Mouse (Mus musculus): ENCODE measurements at regions not wholly inside any gene's neighbourhood (a gene's known extent, or its start where the extent isn't known, plus 50 kb on each side); places are given as distances from the start of the nearest gene placed in this dataset.

- no peak overlapping the region for H3K4me3 ChIP-seq (ENCODE audit: low read length)
- no peaks in the 10 kb centered on the region for H3K36me3 ChIP-seq (ENCODE audit: control insufficient read depth, insufficient read depth)
- H3K27ac ChIP-seq (ENCODE audit: low read length) = no peak overlapping the region
- 84% methylated on average over 4 of the region's 4 CpGs for WGBS
- no peak overlapping the region for H3K4me2 ChIP-seq (ENCODE audit: low read depth, low read length)
- no peaks in the 10 kb centered on the region for H3K27me3 ChIP-seq (ENCODE audit: control insufficient read depth, insufficient read depth, low read length)
- H3K9me3 ChIP-seq (replicated peaks; ENCODE audit: control insufficient read depth, low read length) = no peaks in the 10 kb centered on the region
- H3K9ac ChIP-seq (ENCODE audit: low read length) = no peak overlapping the region
- no peaks in the 10 kb centered on the region for H3K4me1 ChIP-seq (ENCODE audit: control insufficient read depth, insufficient read depth, low read length)
- no peak for ATAC-seq (replicated peaks; ENCODE audit: extremely low read depth, insufficient read depth, low FRiP score)
Measured at GRCm38 (mm10) chr1:94149958-94150357, 97.6 kb upstream of the Pdcd1 start.

DNA sequence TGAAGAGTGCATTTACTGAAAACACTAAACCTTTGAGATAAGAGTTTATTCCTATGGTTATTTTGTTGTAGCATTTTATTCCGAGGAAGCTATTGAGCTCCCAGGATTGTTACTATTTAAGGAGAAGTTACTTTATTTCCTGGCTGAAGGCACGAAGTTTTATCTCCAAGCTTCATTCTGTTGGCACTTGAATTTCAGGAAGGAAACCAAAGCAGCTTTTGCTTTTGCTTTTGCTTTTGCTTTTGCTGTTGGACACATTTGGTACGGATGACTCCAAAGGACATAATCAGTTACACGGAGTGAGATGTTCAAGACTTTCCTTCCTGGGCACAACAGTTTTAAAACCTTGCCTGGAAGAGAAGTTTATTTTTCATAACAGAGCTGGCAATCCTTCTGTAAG lies 94.7 kb upstream of the Pdcd1 start:
- Histone ChIP-seq H3K4me1 (ENCODE audit: control insufficient read depth, insufficient read depth, low read length) (no peaks in the 10 kb centered on the region), H3K36me3 (ENCODE audit: control insufficient read depth, insufficient read depth) (no peaks in the 10 kb centered on the region), H3K9me3 (replicated peaks; ENCODE audit: control insufficient read depth, low read length) (0 out of 2 replicates have a peak, but pooled peaks cover 3% of the 10 kb centered on the region), H3K9ac (ENCODE audit: low read length) (no peak overlapping the region), H3K4me3 (ENCODE audit: low read length) (no peak overlapping the region; the same call in 1 of the 2 replicates), H3K4me2 (ENCODE audit: low read depth, low read length) (peak overlapping the region; percentile 10), H3K27ac (ENCODE audit: low read length) (no peak overlapping the region), H3K27me3 (ENCODE audit: control insufficient read depth, insufficient read depth, low read length) (no peaks in the 10 kb centered on the region)
- no peak for ATAC-seq (replicated peaks; ENCODE audit: extremely low read depth, insufficient read depth, low FRiP score)
- 39% methylated on average over 4 of the region's 4 CpGs for WGBS

DNA sequence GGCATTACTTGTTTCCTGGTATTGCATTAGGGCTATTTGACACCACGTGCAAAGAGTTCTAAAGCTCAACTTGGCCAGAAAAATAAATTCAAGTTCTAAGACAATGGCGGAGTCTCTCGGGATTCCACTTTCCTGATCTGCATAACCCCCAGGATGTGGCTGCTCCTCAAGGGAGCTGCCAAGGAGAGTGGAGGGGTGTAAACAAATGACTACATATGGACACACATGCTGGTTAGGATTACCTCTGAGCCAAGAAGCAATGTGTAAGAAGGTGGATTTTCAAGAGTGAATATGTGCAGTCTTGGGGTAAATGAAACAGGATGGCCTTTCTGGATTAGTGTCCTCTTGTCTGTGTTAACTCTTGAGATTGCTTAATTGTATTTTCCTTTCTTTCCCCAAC lies 88.2 kb upstream of the Pdcd1 start:
- ATAC-seq (replicated peaks; ENCODE audit: extremely low read depth, insufficient read depth, low FRiP score) = no peak
- no peak overlapping the region for H3K4me3 ChIP-seq (ENCODE audit: low read length)
- H3K27ac ChIP-seq (ENCODE audit: low read length) = no peak overlapping the region
- no peak overlapping the region for H3K9ac ChIP-seq (ENCODE audit: low read length)
- no peaks in the 10 kb centered on the region for H3K36me3 ChIP-seq (ENCODE audit: control insufficient read depth, insufficient read depth)
- WGBS = 68% methylated on average over 3 of the region's 3 CpGs
- H3K4me2 ChIP-seq (ENCODE audit: low read depth, low read length) = no peak overlapping the region
- no peaks in the 10 kb centered on the region for H3K27me3 ChIP-seq (ENCODE audit: control insufficient read depth, insufficient read depth, low read length)
- 0 out of 2 replicates have a peak, but pooled peaks cover 3% of the 10 kb centered on the region for H3K9me3 ChIP-seq (replicated peaks; ENCODE audit: control insufficient read depth, low read length)
- no peaks in the 10 kb centered on the region for H3K4me1 ChIP-seq (ENCODE audit: control insufficient read depth, insufficient read depth, low read length)

DNA sequence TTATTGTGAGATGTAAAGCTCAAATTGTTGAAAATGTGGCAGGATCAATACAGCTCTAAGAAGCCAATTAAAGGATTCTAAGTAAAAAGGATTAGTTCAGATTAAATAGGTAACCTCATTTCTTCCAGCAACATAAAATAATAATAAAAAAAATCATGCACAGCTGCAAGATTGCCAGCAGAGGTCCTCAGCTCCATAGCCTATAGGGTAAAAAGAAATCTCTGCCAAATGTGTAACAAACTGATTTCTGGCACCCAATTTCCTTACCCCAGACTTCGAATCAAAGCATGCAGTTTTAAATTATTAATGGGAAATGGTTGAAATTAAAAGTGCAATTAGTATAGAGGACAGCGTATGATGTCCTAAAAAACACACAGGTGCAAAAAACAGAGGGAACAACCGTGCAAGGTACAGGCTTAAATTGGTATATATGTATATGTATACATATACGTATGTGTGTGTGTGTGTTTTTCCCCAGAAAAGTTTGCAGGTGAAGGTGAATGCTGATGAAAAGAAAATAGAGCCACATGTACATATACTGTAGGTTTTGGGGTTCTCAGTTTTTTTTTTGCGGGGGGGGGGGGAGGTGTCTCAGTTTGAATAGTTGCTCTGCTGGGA lies 87.2 kb upstream of the Pdcd1 start:
- no peak for ATAC-seq (replicated peaks; ENCODE audit: extremely low read depth, insufficient read depth, low FRiP score)
- Histone ChIP-seq H3K4me3 (ENCODE audit: low read length) (no peak overlapping the region), H3K27ac (ENCODE audit: low read length) (no peak overlapping the region), H3K9me3 (replicated peaks; ENCODE audit: control insufficient read depth, low read length) (0 out of 2 replicates have a peak, but pooled peaks cover 3% of the 10 kb centered on the region), H3K4me2 (ENCODE audit: low read depth, low read length) (no peak overlapping the region), H3K4me1 (ENCODE audit: control insufficient read depth, insufficient read depth, low read length) (no peaks in the 10 kb centered on the region), H3K27me3 (ENCODE audit: control insufficient read depth, insufficient read depth, low read length) (no peaks in the 10 kb centered on the region), H3K9ac (ENCODE audit: low read length) (no peak overlapping the region), H3K36me3 (ENCODE audit: control insufficient read depth, insufficient read depth) (no peaks in the 10 kb centered on the region)
- WGBS = 79% methylated on average over 5 of the region's 5 CpGs

DNA sequence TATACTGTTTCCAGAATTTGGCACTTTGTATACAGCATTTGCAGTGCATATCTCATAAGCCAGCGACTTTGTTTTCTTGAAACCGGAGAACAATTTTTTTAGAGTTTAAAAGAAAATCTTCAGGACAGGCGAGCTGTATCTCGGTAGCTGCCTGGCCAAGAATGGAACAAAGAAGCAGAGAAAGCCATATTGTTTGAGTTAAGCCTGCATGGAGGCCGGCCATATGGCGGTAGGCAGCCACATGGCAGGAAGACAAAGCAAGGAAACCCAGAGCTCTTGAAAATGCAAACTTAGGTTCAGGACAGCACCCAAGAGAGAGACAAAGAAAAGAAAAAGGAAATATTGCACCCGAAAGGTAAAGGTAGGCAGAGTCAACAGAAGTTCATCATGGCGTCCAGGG lies 84.4 kb upstream of the Pdcd1 start:
- Histone ChIP-seq H3K9me3 (replicated peaks; ENCODE audit: control insufficient read depth, low read length) (no peaks in the 10 kb centered on the region), H3K4me2 (ENCODE audit: low read depth, low read length) (no peak overlapping the region), H3K9ac (ENCODE audit: low read length) (no peak overlapping the region), H3K27me3 (ENCODE audit: control insufficient read depth, insufficient read depth, low read length) (no peaks in the 10 kb centered on the region), H3K4me1 (ENCODE audit: control insufficient read depth, insufficient read depth, low read length) (no peaks in the 10 kb centered on the region), H3K27ac (ENCODE audit: low read length) (no peak overlapping the region), H3K4me3 (ENCODE audit: low read length) (no peak overlapping the region), H3K36me3 (ENCODE audit: control insufficient read depth, insufficient read depth) (no peaks in the 10 kb centered on the region)
- no peak for ATAC-seq (replicated peaks; ENCODE audit: extremely low read depth, insufficient read depth, low FRiP score)
- 84% methylated on average over 8 of the region's 8 CpGs for WGBS
